Mouse (Mus musculus) hindlimb bud, embryonic 11.5 days (tissue): ENCODE results near the gene Izumo4.

Experiments used
- DNase-seq: peaks from one replicate; pipeline ENCODE4 v3.0.0-alpha.2; 2012; ENCODE audit warnings: low read depth, low spot score; ENCODE audit errors: extremely low spot score

Gene Izumo4

GRCm38 (mm10) chr10:80669018-80669417, 33.0 kb upstream of the Izumo4 start:
- DNase-seq: no peak

GRCm38 (mm10) chr10:80669737-80670485, 32.1 kb upstream of the Izumo4 start:
- DNase-seq: no peak

- no peak for DNase-seq
Observed at GRCm38 (mm10) chr10:80670531-80670930, 31.5 kb upstream of the Izumo4 start.

- no peak for DNase-seq
Observed at GRCm38 (mm10) chr10:80671251-80671650, 30.7 kb upstream of the Izumo4 start.

- DNase-seq: no peak
Observed at GRCm38 (mm10) chr10:80671936-80672690, 29.9 kb upstream of the Izumo4 start.

- no peak for DNase-seq
Observed at GRCm38 (mm10) chr10:80673690-80674089, 28.3 kb upstream of the Izumo4 start.

GRCm38 (mm10) chr10:80674161-80674711, 27.7 kb upstream of the Izumo4 start:
- DNase-seq: no peak

DNA sequence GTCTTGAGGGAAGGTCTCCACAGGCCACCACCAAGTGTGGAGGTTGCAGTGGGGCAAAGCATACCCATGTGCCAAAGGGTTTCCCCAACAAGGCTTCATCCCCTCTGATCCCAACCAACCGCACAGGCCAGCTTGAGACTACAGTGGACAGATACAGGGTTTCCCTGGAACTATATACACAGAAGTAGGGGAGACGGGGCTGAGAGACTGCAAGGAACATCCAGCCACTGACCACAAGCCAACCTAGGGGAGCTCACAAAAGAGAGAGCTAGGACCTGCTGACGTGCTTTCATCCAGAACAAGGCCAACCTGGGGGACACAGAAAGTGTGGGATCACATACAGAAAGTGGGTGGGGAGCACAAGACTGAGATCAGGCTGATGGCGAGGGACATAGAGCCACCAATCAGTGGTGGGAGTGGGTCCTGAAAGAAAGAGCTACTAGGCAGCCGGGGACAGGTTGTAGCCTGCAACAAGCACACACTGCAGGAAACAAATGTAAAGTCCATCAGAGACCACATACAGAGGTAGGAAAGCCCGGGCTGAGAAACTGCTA, 27.1 kb upstream of the Izumo4 start:
- no peak for DNase-seq

GRCm38 (mm10) chr10:80675405-80676197, 26.4 kb upstream of the Izumo4 start:
- DNase-seq: no peak

DNA sequence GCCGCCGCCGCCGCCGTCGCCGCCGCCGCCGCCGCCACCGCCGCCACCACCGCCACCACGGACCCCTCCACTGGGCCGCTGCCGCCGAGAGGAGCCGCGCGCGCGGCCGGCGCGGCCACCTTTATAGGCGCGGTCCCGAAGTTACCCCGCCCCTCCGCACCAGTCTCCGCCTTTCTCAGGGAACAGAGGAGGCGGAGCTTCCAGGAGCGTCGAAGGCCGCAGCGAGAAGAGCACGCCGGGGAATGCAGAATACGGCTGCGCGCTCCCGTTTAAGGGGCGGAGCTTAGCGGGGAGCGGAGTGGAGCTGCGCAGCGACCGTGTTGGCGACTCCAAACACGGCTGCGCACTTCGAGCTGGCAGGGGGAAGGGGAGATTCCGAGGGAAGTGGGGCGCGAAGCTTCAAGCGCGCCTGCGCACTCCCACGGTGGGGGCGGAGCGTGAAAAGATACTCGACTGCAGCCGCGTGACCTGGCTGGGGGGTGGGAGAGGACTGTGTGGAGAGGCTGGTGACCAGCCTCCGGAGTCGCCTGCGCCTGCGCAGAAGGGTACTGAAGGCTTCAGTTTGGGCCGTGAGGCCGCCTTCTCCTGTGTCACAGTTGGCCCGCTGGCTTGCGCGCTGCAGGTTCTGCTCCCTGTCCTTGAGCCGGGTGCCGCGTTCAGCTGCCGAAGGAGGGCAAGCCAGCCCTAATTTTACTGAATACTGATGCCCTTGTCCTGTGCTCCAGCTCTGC, 25.6 kb upstream of the Izumo4 start:
- peak; percentile 99 for DNase-seq

GRCm38 (mm10) chr10:80677128-80677875, 24.7 kb upstream of the Izumo4 start:
- no peak for DNase-seq

DNA sequence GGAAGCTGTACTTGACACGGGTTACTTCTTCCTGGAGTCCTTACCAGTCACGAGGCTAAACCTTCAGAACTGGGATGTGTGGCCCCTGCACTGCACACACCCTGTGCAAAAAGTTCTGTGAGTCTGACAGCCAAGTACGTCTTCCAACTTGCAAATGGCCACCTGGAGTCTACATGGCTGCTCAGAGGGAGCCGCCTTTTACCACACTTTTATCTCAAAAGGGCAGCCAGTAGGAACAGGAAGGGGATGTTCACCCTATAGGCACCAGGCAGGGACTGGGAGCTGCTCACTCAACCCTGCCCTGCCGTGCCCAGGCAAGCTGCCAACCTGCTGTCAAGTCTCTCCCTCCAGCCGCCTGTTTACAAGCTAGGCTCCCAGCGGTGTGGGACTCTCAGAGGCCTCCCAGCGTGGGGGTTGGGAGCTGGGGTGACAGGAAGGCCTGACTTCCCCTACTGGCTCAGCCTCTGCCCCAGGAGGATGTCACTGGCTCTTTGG, 24.0 kb upstream of the Izumo4 start, which contains the start of gene Mknk2:
Mknk2 (minus strand) TSS at position 171 of the 495 bp plus-strand sequence.
- no peak for DNase-seq

DNA sequence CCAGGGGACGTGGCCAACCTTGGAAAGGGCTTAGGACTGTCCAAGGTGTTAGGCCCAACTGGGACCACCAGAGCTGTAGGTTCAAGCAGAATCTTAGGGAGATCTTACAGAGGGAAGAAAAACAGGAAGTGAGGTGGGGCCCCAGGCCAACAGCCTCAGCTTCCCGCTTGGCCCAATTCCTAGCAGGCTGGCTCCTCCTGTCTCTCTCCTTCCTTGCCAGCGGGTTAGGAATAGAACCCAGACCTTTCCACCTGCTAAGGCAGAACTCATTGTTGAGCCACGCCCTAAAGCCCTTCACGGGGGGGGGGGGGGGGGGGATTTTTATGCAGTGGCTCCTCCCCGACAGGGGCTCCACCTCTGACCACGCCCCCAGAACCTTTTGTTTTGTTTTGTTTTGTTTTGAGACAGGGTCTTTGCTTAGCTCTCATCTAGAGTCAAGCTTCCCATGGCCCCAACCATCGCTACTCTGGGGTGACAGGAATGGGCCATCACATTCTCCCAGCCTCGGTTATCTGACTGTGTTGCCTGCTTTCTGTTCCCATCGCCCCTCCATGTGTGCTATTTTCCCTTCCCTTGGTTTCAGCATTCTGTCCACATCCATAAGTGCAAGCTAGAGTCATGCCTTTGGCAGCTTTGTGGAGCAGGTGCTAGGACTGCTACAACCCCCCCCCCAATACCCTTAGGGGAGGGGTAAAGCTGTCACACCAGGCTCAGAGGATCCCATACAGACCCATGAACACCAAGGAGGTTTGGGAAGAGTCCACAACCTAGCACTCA, 23.2 kb upstream of the Izumo4 start:
- DNase-seq: no peak

DNA sequence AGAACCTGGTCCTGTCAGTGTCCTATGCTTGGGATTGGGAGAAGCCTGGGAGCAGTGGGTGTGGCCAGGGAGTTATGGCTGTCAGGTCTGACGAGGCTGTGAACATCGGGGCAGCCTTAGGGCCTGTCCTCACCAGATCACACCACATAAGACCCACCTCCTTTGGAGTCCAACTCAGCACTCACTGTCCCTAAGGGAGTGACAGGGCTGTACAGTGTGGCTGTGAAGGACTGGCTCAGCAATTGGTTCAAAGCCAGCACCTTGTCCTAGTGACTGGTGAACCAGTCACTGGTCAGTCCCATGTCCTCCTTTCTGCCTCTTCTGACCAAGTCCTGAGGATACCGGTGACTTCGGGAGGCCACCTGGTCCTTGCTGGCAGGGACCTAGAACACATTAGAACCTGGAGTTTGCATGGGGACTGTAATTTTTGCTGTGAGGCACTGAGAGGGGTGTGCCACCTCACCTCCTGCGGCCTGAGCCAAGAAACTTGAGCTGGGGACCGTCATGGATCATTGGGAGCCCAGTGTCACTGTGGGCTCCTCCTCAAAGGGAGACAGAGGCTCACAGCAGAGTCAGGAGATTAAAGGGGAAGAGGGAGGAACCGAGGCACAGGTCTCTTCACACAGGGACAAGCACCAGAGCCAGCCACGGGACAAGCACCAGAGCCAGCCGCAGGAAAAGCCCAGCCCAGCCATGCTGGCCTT, 22.3 kb upstream of the Izumo4 start:
- no peak for DNase-seq

- DNase-seq: no peak
Observed at GRCm38 (mm10) chr10:80680260-80680696, 21.7 kb upstream of the Izumo4 start.

DNA sequence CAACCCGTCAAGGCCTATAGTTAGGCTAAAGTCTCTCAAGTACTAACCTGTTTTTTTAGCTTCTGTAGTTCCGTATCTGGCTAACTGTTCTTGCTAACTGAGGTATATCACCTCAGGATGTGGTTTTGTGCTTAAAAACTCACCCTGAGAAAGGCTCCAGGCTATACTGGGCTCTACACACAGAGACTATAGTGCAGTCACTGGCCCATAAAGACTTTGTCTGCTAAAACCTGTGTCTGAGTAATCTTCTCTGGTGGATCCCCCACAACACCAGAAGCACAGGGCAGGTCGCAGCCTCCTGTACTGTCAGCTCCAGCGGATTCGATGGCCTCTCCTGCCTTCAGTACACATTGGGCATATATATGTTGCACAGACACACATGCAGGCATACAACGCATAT, 20.0 kb upstream of the Izumo4 start:
- DNase-seq: no peak

DNA sequence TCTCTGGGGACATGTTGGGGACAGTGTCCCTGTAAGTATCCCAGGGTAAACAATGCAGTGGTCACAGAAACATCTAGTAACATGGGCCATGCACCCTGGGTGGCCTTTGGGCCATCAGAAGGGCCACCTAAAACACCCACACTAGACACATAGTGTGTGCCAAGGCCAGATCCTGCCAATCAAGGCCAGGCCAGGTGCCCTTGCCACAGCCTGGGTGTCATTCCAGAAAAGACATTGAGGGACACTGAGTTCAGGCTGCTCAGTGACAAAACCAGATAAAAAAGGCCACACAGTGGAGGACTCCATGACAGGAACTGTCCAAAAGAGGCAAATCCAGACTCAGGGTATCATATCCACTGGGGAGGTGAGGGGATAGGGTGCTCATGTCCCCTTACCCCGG, 18.3 kb upstream of the Izumo4 start:
- no peak for DNase-seq

DNA sequence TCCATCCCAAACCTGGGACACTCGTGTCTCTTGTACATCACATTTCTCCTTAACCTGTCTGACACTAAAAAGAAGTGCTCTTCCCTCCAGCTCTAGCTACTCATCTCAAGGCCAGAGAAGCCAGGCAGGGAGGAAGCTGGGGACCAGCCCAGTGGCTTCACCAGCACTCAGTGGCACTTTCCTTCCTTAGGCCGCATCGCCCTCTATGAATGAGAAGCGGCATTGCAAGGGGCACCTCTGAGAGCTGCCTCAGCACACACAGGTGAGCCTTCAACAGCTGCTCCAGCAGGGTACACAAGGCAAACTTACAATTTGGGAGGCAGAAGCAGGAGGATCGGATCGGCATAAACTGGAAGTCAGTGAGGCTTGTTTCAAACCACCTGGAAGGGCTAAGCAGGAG, 17.8 kb upstream of the Izumo4 start:
- DNase-seq: no peak
